Mouse (Mus musculus) lung, postnatal 25 days (tissue): ENCODE results near the gene Kirrel.

Source experiments
- DNase-seq: peaks from one replicate; pipeline ENCODE4 v3.0.0; 2022; ENCODE audit warnings: low spot score

Kirrel gene

GRCm38 (mm10) chr3:87079301-87079700 lies 95.2 kb downstream of the Kirrel start:
- DNase-seq = no peak

- DNase-seq = no peak
These were observed 96.9 kb downstream of the Kirrel start for GRCm38 (mm10) chr3:87077681-87078080.

- no peak for DNase-seq
These were observed 97.6 kb downstream of the Kirrel start for GRCm38 (mm10) chr3:87076899-87077298.

GRCm38 (mm10) chr3:87076161-87076560 lies 98.4 kb downstream of the Kirrel start:
- no peak for DNase-seq

- no peak for DNase-seq
These were observed 101.7 kb downstream of the Kirrel start for GRCm38 (mm10) chr3:87072612-87073515.

- DNase-seq = no peak
These were observed 102.4 kb downstream of the Kirrel start for GRCm38 (mm10) chr3:87072191-87072590.

- DNase-seq = no peak
These were observed 107.1 kb downstream of the Kirrel start for GRCm38 (mm10) chr3:87067396-87067975.

GRCm38 (mm10) chr3:87053939-87054338 lies 120.6 kb downstream of the Kirrel start:
- no peak for DNase-seq

GRCm38 (mm10) chr3:87047801-87048200 lies 126.7 kb downstream of the Kirrel start:
- no peak for DNase-seq

- DNase-seq = no peak
These were observed 132.8 kb downstream of the Kirrel start for GRCm38 (mm10) chr3:87041733-87042132.

- DNase-seq = no peak
These were observed 136.0 kb downstream of the Kirrel start for GRCm38 (mm10) chr3:87038500-87038899.

GRCm38 (mm10) chr3:87034061-87034460 lies 140.5 kb downstream of the Kirrel start:
- DNase-seq = no peak

- peak; percentile 61 for DNase-seq
These were observed 141.2 kb downstream of the Kirrel start for GRCm38 (mm10) chr3:87033357-87033756.

GRCm38 (mm10) chr3:87030855-87031254 lies 143.7 kb downstream of the Kirrel start:
- DNase-seq = peak; percentile 56
